Mouse (Mus musculus): ENCODE data around the gene Slc15a1. TPM values are rescaled to one million over a fixed set of nuclear protein-coding genes. Genes with fewer than 3 reads are reported as not detected.
"Not testable (repeated sequence)": the region's sequence is repeated elsewhere in the genome, so short reads cannot be mapped to it uniquely, and the experiment has no call there.

Gene Slc15a1
- total and polyA plus RNA-seq, 2 experiments: not detected

GRCm38 (mm10) chr14:121416626-121417319 lies 88.3 kb downstream of the Slc15a1 start:
- H3K27me3 ChIP-seq (ENCODE audit: control insufficient read depth, insufficient read depth, low read length): no peaks in the 10 kb centered on the region
- no peaks in the 10 kb centered on the region for H3K36me3 ChIP-seq (ENCODE audit: control insufficient read depth, insufficient read depth, low read length)
- H3K4me1 ChIP-seq (ENCODE audit: control insufficient read depth, insufficient read depth, low read length): no peaks in the 10 kb centered on the region
- TF ChIP-seq CTCF (IDR thresholded peaks at IDR 0.05; ENCODE audit: low read depth, low read length) (no peak), POLR2A (IDR thresholded peaks at IDR 0.05; ENCODE audit: extremely low read depth, insufficient read depth, low read length) (no peak)
- no peak overlapping the region for H3K4me3 ChIP-seq (ENCODE audit: insufficient read depth, low read depth, low read length)
- no peaks in the 10 kb centered on the region for H3K79me2 ChIP-seq (ENCODE audit: control insufficient read depth, insufficient read depth, low read length)
- 91% methylated on average over 11 of the region's 12 CpGs for WGBS
- no peak overlapping the region for H3K9ac ChIP-seq (ENCODE audit: low read depth, low read length)
- no peak overlapping the region for H3K27ac ChIP-seq (replicated peaks; ENCODE audit: insufficient read depth, low read depth, low read length)
- DNase-seq (ENCODE audit: extremely low read depth, low read depth, low spot score): no peak

DNA sequence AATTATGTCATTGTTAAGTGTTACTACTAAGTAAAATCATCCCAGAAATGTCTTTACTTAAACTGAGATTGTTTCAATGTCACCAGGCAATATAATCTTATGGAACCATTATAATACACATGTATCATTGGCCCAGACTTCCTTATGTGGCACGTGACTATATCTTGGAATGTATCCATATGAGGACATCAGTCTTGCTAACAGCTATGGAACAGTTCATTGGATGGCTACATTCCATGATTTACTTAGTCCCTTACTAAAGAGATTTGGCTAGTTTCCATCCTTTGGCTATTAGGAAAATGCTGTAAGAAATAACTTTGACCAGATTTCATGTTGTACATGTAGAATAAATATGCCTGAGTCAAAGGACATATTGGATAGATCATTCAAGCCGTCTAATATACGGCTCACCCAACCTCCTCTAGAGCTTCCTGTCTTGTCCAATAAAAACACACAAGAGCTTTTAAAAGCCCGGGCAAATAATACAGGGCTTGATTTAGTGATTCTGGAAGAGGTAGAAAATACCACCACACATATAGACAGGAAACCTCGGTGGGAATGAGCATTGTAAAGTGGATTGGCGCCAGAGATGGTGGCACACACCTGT lies 90.3 kb downstream of the Slc15a1 start:
- 77% methylated on average over 6 of the region's 6 CpGs for WGBS

GRCm38 (mm10) chr14:121413726-121414125 lies 91.3 kb downstream of the Slc15a1 start:
- H3K9ac ChIP-seq (ENCODE audit: low read depth, low read length); H3K27me3 ChIP-seq (ENCODE audit: control insufficient read depth, insufficient read depth, low read length); H3K27ac ChIP-seq (replicated peaks; ENCODE audit: insufficient read depth, low read depth, low read length); DNase-seq (ENCODE audit: extremely low read depth, low read depth, low spot score); H3K36me3 ChIP-seq (ENCODE audit: control insufficient read depth, insufficient read depth, low read length); H3K79me2 ChIP-seq (ENCODE audit: control insufficient read depth, insufficient read depth, low read length); H3K4me3 ChIP-seq (ENCODE audit: insufficient read depth, low read depth, low read length); H3K4me1 ChIP-seq (ENCODE audit: control insufficient read depth, insufficient read depth, low read length): not testable (repeated sequence)
- 100% methylated on average over 1 of the region's 1 CpGs for WGBS

More for the DNA sequence above, 90.3 kb downstream of the Slc15a1 start:
- DNase-seq (ENCODE audit: extremely low read depth, low read depth, low spot score): no peak
- H3K4me3 ChIP-seq (ENCODE audit: insufficient read depth, low read depth, low read length): no peak overlapping the region
- H3K4me1 ChIP-seq (ENCODE audit: control insufficient read depth, insufficient read depth, low read length): no peaks in the 10 kb centered on the region
- H3K36me3 ChIP-seq (ENCODE audit: control insufficient read depth, insufficient read depth, low read length): no peaks in the 10 kb centered on the region
- no peak for TF ChIP-seq POLR2A (IDR thresholded peaks at IDR 0.05; ENCODE audit: extremely low read depth, insufficient read depth, low read length)
- TF ChIP-seq CTCF (IDR thresholded peaks at IDR 0.05; ENCODE audit: low read depth, low read length): no peak
- no peaks in the 10 kb centered on the region for H3K79me2 ChIP-seq (ENCODE audit: control insufficient read depth, insufficient read depth, low read length)
- no peak overlapping the region for H3K9ac ChIP-seq (ENCODE audit: low read depth, low read length)
- H3K27me3 ChIP-seq (ENCODE audit: control insufficient read depth, insufficient read depth, low read length): no peaks in the 10 kb centered on the region
- no peak overlapping the region for H3K27ac ChIP-seq (replicated peaks; ENCODE audit: insufficient read depth, low read depth, low read length)

Other genes starting within 250 kb of the Slc15a1 start
- gene Stk24, start 125.2 kb downstream of the Slc15a1 start, total RNA-seq (2014; rRNA removed): 10.1 and 12.6 TPM in 2 replicates
- 8.6 and 9.3 TPM in 2 replicates for gene Stk24, start 125.2 kb downstream of the Slc15a1 start, polyA plus RNA-seq (2012; rRNA removed)

Measured in liver, adult 2 months (tissue).